Mouse (Mus musculus): ENCODE measurements around the gene Gpr153. TPM values are rescaled to one million over a fixed set of nuclear protein-coding genes. Genes with fewer than 3 reads are reported as not detected.

Gene Gpr153
- polyA plus RNA-seq, 1 experiment from 2014 or later, result not detected

GRCm38 (mm10) chr4:152307542-152307941, 33.5 kb downstream of the Gpr153 start:
- WGBS (ENCODE audit: missing documents), result 92% methylated on average over 8 of the region's 9 CpGs

GRCm38 (mm10) chr4:152312186-152312585, 38.2 kb downstream of the Gpr153 start:
- no peak overlapping the region for H3K27ac ChIP-seq
- H3K4me3 ChIP-seq (ENCODE audit: inconsistent target), result no peak overlapping the region
- no peaks in the 10 kb centered on the region for H3K79me2 ChIP-seq (ENCODE audit: inconsistent target)
- 20% methylated on average over 14 of the region's 14 CpGs for WGBS (ENCODE audit: missing documents)
- H3K36me3 ChIP-seq (ENCODE audit: inconsistent target), result no peaks in the 10 kb centered on the region

More at GRCm38 (mm10) chr4:152307542-152307941, 33.5 kb downstream of the Gpr153 start:
- Histone ChIP-seq H3K36me3 (ENCODE audit: inconsistent target) (peaks cover 16% of the 10 kb centered on the region), H3K79me2 (ENCODE audit: inconsistent target) (no peaks in the 10 kb centered on the region), H3K4me3 (ENCODE audit: inconsistent target) (no peak overlapping the region), H3K27ac (no peak overlapping the region)

GRCm38 (mm10) chr4:152313211-152313632, 39.2 kb downstream of the Gpr153 start:
- no peaks in the 10 kb centered on the region for H3K79me2 ChIP-seq (ENCODE audit: inconsistent target)
- no peak overlapping the region for H3K4me3 ChIP-seq (ENCODE audit: inconsistent target)
- WGBS (ENCODE audit: missing documents), result 1% methylated on average over 29 of the region's 29 CpGs
- no peaks in the 10 kb centered on the region for H3K36me3 ChIP-seq (ENCODE audit: inconsistent target)
- no peak overlapping the region for H3K27ac ChIP-seq

GRCm38 (mm10) chr4:152313934-152314333, 39.9 kb downstream of the Gpr153 start:
- Histone ChIP-seq H3K4me3 (ENCODE audit: inconsistent target) (no peak overlapping the region), H3K79me2 (ENCODE audit: inconsistent target) (no peaks in the 10 kb centered on the region), H3K27ac (no peak overlapping the region), H3K36me3 (ENCODE audit: inconsistent target) (no peaks in the 10 kb centered on the region)

GRCm38 (mm10) chr4:152315498-152316213, 41.6 kb downstream of the Gpr153 start:
- H3K27ac ChIP-seq, result no peak overlapping the region
- 2% methylated on average over 43 of the region's 43 CpGs for WGBS (ENCODE audit: missing documents)

GRCm38 (mm10) chr4:152317631-152318033, 43.6 kb downstream of the Gpr153 start:
- no peaks in the 10 kb centered on the region for H3K79me2 ChIP-seq (ENCODE audit: inconsistent target)
- 97% methylated on average over 3 of the region's 6 CpGs for WGBS (ENCODE audit: missing documents)
- H3K27ac ChIP-seq, result no peak overlapping the region
- no peaks in the 10 kb centered on the region for H3K36me3 ChIP-seq (ENCODE audit: inconsistent target)
- H3K4me3 ChIP-seq (ENCODE audit: inconsistent target), result no peak overlapping the region

More at GRCm38 (mm10) chr4:152315498-152316213, 41.6 kb downstream of the Gpr153 start:
- H3K79me2 ChIP-seq (ENCODE audit: inconsistent target), result no peaks in the 10 kb centered on the region
- H3K4me3 ChIP-seq (ENCODE audit: inconsistent target), result no peak overlapping the region
- H3K36me3 ChIP-seq (ENCODE audit: inconsistent target), result no peaks in the 10 kb centered on the region

- Histone ChIP-seq H3K36me3 (ENCODE audit: inconsistent target) (no peaks in the 10 kb centered on the region), H3K27ac (no peak within 1 kb of the TSS), H3K79me2 (ENCODE audit: inconsistent target) (no peaks in the 10 kb centered on the region), H3K4me3 (ENCODE audit: inconsistent target) (no peak within 1 kb of the TSS)
- WGBS (ENCODE audit: missing documents), result 7% methylated on average over 26 of the region's 26 CpGs
These were observed 44.6 kb downstream of the Gpr153 start, which contains the start of gene Rnf207 for GRCm38 (mm10) chr4:152318517-152319234. TSS of gene Rnf207 (minus strand) at chr4:152318993.

GRCm38 (mm10) chr4:152321464-152321863, 47.4 kb downstream of the Gpr153 start:
- Histone ChIP-seq H3K4me3 (ENCODE audit: inconsistent target) (no peak overlapping the region), H3K36me3 (ENCODE audit: inconsistent target) (no peaks in the 10 kb centered on the region), H3K79me2 (ENCODE audit: inconsistent target) (peaks cover 6% of the 10 kb centered on the region), H3K27ac (no peak overlapping the region)
- WGBS (ENCODE audit: missing documents), result 81% methylated on average over 5 of the region's 5 CpGs

GRCm38 (mm10) chr4:152324641-152325562, 50.9 kb downstream of the Gpr153 start:
- Histone ChIP-seq H3K36me3 (ENCODE audit: inconsistent target) (peaks cover 14% of the 10 kb centered on the region; the same call in 1 of the 2 replicates), H3K4me3 (ENCODE audit: inconsistent target) (peak overlapping the region; percentile 81), H3K27ac (peak overlapping the region; percentile 65), H3K79me2 (ENCODE audit: inconsistent target) (peaks cover 40% of the 10 kb centered on the region)
- 50% methylated on average over 14 of the region's 16 CpGs for WGBS (ENCODE audit: missing documents)

GRCm38 (mm10) chr4:152325574-152326411, 51.8 kb downstream of the Gpr153 start, which contains the start of gene Rpl22:
TSS of gene Rpl22 (plus strand) at chr4:152325742.
- 1% methylated on average over 66 of the region's 70 CpGs for WGBS (ENCODE audit: missing documents)
- Histone ChIP-seq H3K4me3 (ENCODE audit: inconsistent target) (peak within 1 kb of the TSS; percentile 81), H3K79me2 (ENCODE audit: inconsistent target) (peaks cover 49% of the 10 kb centered on the region), H3K27ac (peak within 1 kb of the TSS; percentile 65), H3K36me3 (ENCODE audit: inconsistent target) (peaks cover 23% of the 10 kb centered on the region; the same call in 1 of the 2 replicates)

- Histone ChIP-seq H3K36me3 (ENCODE audit: inconsistent target) (peaks cover 30% of the 10 kb centered on the region; the same call in 1 of the 2 replicates), H3K79me2 (ENCODE audit: inconsistent target) (peaks cover 51% of the 10 kb centered on the region), H3K4me3 (ENCODE audit: inconsistent target) (peak overlapping the region; percentile 81), H3K27ac (peak overlapping the region; percentile 12; the same call in 1 of the 2 replicates)
- 3% methylated on average over 11 of the region's 11 CpGs for WGBS (ENCODE audit: missing documents)
These were observed 52.5 kb downstream of the Gpr153 start for GRCm38 (mm10) chr4:152326543-152326942.

GRCm38 (mm10) chr4:152328691-152329090, 54.7 kb downstream of the Gpr153 start:
- Histone ChIP-seq H3K27ac (no peak overlapping the region), H3K4me3 (ENCODE audit: inconsistent target) (no peak overlapping the region), H3K36me3 (ENCODE audit: inconsistent target) (peaks cover 46% of the 10 kb centered on the region; the same call in 1 of the 2 replicates), H3K79me2 (ENCODE audit: inconsistent target) (peaks cover 51% of the 10 kb centered on the region)
- WGBS (ENCODE audit: missing documents), result 66% methylated on average over 6 of the region's 6 CpGs

GRCm38 (mm10) chr4:152332952-152333351, 58.9 kb downstream of the Gpr153 start:
- 13% methylated on average over 2 of the region's 2 CpGs for WGBS (ENCODE audit: missing documents)
- Histone ChIP-seq H3K79me2 (ENCODE audit: inconsistent target) (peaks cover 30% of the 10 kb centered on the region), H3K4me3 (ENCODE audit: inconsistent target) (no peak overlapping the region), H3K36me3 (ENCODE audit: inconsistent target) (peaks cover 59% of the 10 kb centered on the region; the same call in 1 of the 2 replicates), H3K27ac (no peak overlapping the region)
